Mouse (Mus musculus) liver, adult 2 months (tissue): ENCODE results near the gene E030018B13Rik. TPM values are rescaled to one million over a fixed set of nuclear protein-coding genes. Genes with fewer than 3 reads are reported as not detected.

Experiments used
- DNase-seq: peaks from one replicate; pipeline ENCODE4 v3.0.0-alpha.2; 2011; ENCODE audit warnings: low read depth, low spot score; ENCODE audit errors: extremely low read depth
- H3K27ac ChIP-seq: fragments of 200-500 bp; replicated peaks from 2 replicates; pipeline ENCODE4 v1.5.1; 2012; ENCODE audit warnings: low read depth, mild to moderate bottlenecking, control low read depth, inconsistent platforms, low read length; ENCODE audit not compliant: insufficient read depth
- H3K27me3 ChIP-seq: fragments of 200-500 bp; 2 replicates; pipeline ENCODE4 v1.6.1; 2012; ENCODE audit warnings: mild to moderate bottlenecking, moderate library complexity, low read length, inconsistent platforms; ENCODE audit not compliant: control insufficient read depth, insufficient read depth
- H3K36me3 ChIP-seq: fragments of 200-500 bp; 2 replicates; pipeline ENCODE4 v1.6.1; 2012; ENCODE audit warnings: low read length, inconsistent platforms; ENCODE audit not compliant: control insufficient read depth, insufficient read depth
- H3K4me1 ChIP-seq: fragments of 200-500 bp; 2 replicates; pipeline ENCODE4 v1.6.1; 2011; ENCODE audit warnings: low read length; ENCODE audit not compliant: control insufficient read depth, insufficient read depth
- H3K4me3 ChIP-seq: fragments of 200-500 bp; 2 replicates; pipeline ENCODE4 v1.5.1; 2011; ENCODE audit warnings: low read depth, mild to moderate bottlenecking, control low read depth, low read length, moderate library complexity; ENCODE audit not compliant: insufficient read depth
- H3K79me2 ChIP-seq: fragments of 200-500 bp; 2 replicates; pipeline ENCODE4 v1.6.1; 2012; ENCODE audit warnings: inconsistent platforms, mild to moderate bottlenecking, low read length, moderate library complexity; ENCODE audit not compliant: control insufficient read depth, insufficient read depth
- H3K9ac ChIP-seq: fragments of 200-500 bp; 2 replicates; pipeline ENCODE4 v1.6.1; 2012; ENCODE audit warnings: low read depth, mild to moderate bottlenecking, control low read depth, inconsistent platforms, low read length
- CTCF ChIP-seq: fragments of 200-500 bp; IDR thresholded peaks from 2 replicates; pipeline ENCODE4 v1.5.1; 2011; ENCODE audit warnings: low read depth, low read length, control low read depth
- POLR2A ChIP-seq: fragments of 200-500 bp; IDR thresholded peaks from 2 replicates; pipeline ENCODE4 v1.6.1; 2011; ENCODE audit warnings: low read length, control low read depth; ENCODE audit not compliant: insufficient read depth; ENCODE audit errors: extremely low read depth
- WGBS: fragments of 180-500 bp; shearing (Covaris S2); methylation state at CpG from one replicate; pipeline ENCODE4 v1.1.7; 2018; 5-methylcytosine and 5-hydroxymethylcytosine counted together
- polyA plus RNA-seq: library from polyadenylated mRNA; depleted of rRNA; stranded (reverse); fragments of >200 nt; gene quantifications from 2 replicates; pipeline ENCODE4 v1.2.3, GENCODE M21; 2012
- total RNA-seq: library from RNA; depleted of rRNA; stranded (reverse); fragments of >200 nt; gene quantifications from 2 replicates; pipeline ENCODE4 v1.2.3, GENCODE M21; 2014

E030018B13Rik gene
- total and polyA plus RNA-seq, 2 experiments, result 0.09 TPM; not detected in 1

GRCm38 (mm10) chr7:63888674-63889073 is 28.0 kb upstream of the E030018B13Rik start:
- no peak for TF ChIP-seq CTCF
- TF ChIP-seq POLR2A, result no peak
- WGBS, result 77% methylated on average over 6 of the region's 6 CpGs
- Histone ChIP-seq H3K4me1 (peaks cover 17% of the 10 kb centered on the region), H3K27me3 (no peaks in the 10 kb centered on the region), H3K4me3 (no peak overlapping the region), H3K79me2 (peaks cover 8% of the 10 kb centered on the region; the same call in 1 of the 2 replicates), H3K36me3 (peaks cover 6% of the 10 kb centered on the region; the same call in 1 of the 2 replicates), H3K9ac (no peak overlapping the region), H3K27ac (no peak overlapping the region)
- no peak for DNase-seq

GRCm38 (mm10) chr7:63889116-63889975 is 27.3 kb upstream of the E030018B13Rik start:
- DNase-seq, result no peak
- 95% methylated on average over 9 of the region's 9 CpGs for WGBS
- Histone ChIP-seq H3K4me3 (no peak overlapping the region), H3K9ac (no peak overlapping the region), H3K27ac (no peak overlapping the region), H3K27me3 (no peaks in the 10 kb centered on the region), H3K79me2 (peaks cover 8% of the 10 kb centered on the region; the same call in 1 of the 2 replicates), H3K36me3 (peaks cover 6% of the 10 kb centered on the region; the same call in 1 of the 2 replicates), H3K4me1 (peaks cover 17% of the 10 kb centered on the region)
- no peak for TF ChIP-seq POLR2A
- no peak for TF ChIP-seq CTCF

- DNase-seq, result no peak
- H3K4me3 ChIP-seq, result no peak overlapping the region
- H3K27ac ChIP-seq, result no peak overlapping the region
- H3K79me2 ChIP-seq, result peaks cover 13% of the 10 kb centered on the region; the same call in 1 of the 2 replicates
- WGBS, result 94% methylated on average over 43 of the region's 43 CpGs
- H3K27me3 ChIP-seq, result no peaks in the 10 kb centered on the region
- TF ChIP-seq CTCF (no peak), POLR2A (no peak)
- H3K9ac ChIP-seq, result no peak overlapping the region
- H3K36me3 ChIP-seq, result peaks cover 6% of the 10 kb centered on the region; the same call in 1 of the 2 replicates
- H3K4me1 ChIP-seq, result peaks cover 28% of the 10 kb centered on the region
Measured at GRCm38 (mm10) chr7:63891488-63892075, 25.1 kb upstream of the E030018B13Rik start.

- 91% methylated on average over 5 of the region's 5 CpGs for WGBS
Measured at GRCm38 (mm10) chr7:63893201-63893600, 23.5 kb upstream of the E030018B13Rik start.

GRCm38 (mm10) chr7:63893729-63894128 is 22.9 kb upstream of the E030018B13Rik start:
- H3K36me3 ChIP-seq, result peaks cover 6% of the 10 kb centered on the region; the same call in 1 of the 2 replicates
- TF ChIP-seq POLR2A, result no peak
- TF ChIP-seq CTCF, result no peak
- no peaks in the 10 kb centered on the region for H3K27me3 ChIP-seq
- H3K79me2 ChIP-seq, result peaks cover 19% of the 10 kb centered on the region; the same call in 1 of the 2 replicates
- H3K9ac ChIP-seq, result no peak overlapping the region
- 91% methylated on average over 4 of the region's 4 CpGs for WGBS
- H3K4me3 ChIP-seq, result no peak overlapping the region
- H3K4me1 ChIP-seq, result peaks cover 26% of the 10 kb centered on the region
- H3K27ac ChIP-seq, result no peak overlapping the region
- no peak for DNase-seq

More at GRCm38 (mm10) chr7:63893201-63893600, 23.5 kb upstream of the E030018B13Rik start:
- H3K4me3 ChIP-seq, result no peak overlapping the region
- H3K9ac ChIP-seq, result no peak overlapping the region
- peaks cover 15% of the 10 kb centered on the region; the same call in 1 of the 2 replicates for H3K79me2 ChIP-seq
- no peak overlapping the region for H3K27ac ChIP-seq
- TF ChIP-seq POLR2A, result no peak
- no peak for TF ChIP-seq CTCF
- H3K4me1 ChIP-seq, result peaks cover 26% of the 10 kb centered on the region
- no peak for DNase-seq
- peaks cover 6% of the 10 kb centered on the region; the same call in 1 of the 2 replicates for H3K36me3 ChIP-seq
- H3K27me3 ChIP-seq, result no peaks in the 10 kb centered on the region
